Mouse (Mus musculus) embryonic facial prominence, embryonic 15.5 days (tissue): Measurements from ENCODE around the gene Cdca7l. TPM values are rescaled to one million over a fixed set of nuclear protein-coding genes. Genes with fewer than 3 reads are reported as not detected.

Experiments used
- ATAC-seq: fragments of 200-750 bp; cut with Nextera tagmentation; 2 replicates; pipeline ENCODE4 v1.8.0; 2017; ENCODE audit warnings: low read depth, moderate TSS enrichment; ENCODE audit not compliant: insufficient number of reproducible peaks, low FRiP score, low TSS enrichment
- H3K27ac ChIP-seq: fragments of 300-500 bp; sonication (generic); replicated peaks from 2 replicates; pipeline ENCODE4 v1.5.1; 2015; ENCODE audit warnings: mild to moderate bottlenecking, inconsistent platforms
- H3K27me3 ChIP-seq: fragments of 300-500 bp; sonication (generic); 2 replicates; pipeline ENCODE4 v1.6.1; 2015; ENCODE audit warnings: inconsistent platforms
- H3K36me3 ChIP-seq: fragments of 300-500 bp; sonication (generic); 2 replicates; pipeline ENCODE4 v1.6.1; 2015; ENCODE audit warnings: mild to moderate bottlenecking, inconsistent platforms
- H3K4me1 ChIP-seq: fragments of 300-500 bp; sonication (generic); 2 replicates; pipeline ENCODE4 v1.6.1; 2015; ENCODE audit warnings: inconsistent platforms
- H3K4me2 ChIP-seq: fragments of 300-500 bp; sonication (generic); replicated peaks from 2 replicates; pipeline ENCODE4 v1.6.1; 2015; ENCODE audit warnings: mild to moderate bottlenecking, inconsistent platforms
- H3K4me3 ChIP-seq: fragments of 300-500 bp; sonication (generic); replicated peaks from 2 replicates; pipeline ENCODE4 v1.5.1; 2015; ENCODE audit warnings: mild to moderate bottlenecking, inconsistent platforms
- H3K9ac ChIP-seq: fragments of 300-500 bp; sonication (generic); 2 replicates; pipeline ENCODE4 v1.6.1; 2015; ENCODE audit warnings: inconsistent platforms
- H3K9me3 ChIP-seq: fragments of 300-500 bp; sonication (generic); replicated peaks from 2 replicates; pipeline ENCODE4 v1.6.1; 2016; ENCODE audit warnings: inconsistent platforms
- WGBS: fragments of 180-500 bp; shearing (Covaris S2); methylation state at CpG from one replicate; pipeline ENCODE4 v1.1.7; 2015; 5-methylcytosine and 5-hydroxymethylcytosine counted together
- polyA plus RNA-seq: library from polyadenylated mRNA; unstranded; fragments of >200 nt; fragmentation: Nextera tagmentation; extraction: Ambion mirVana; gene quantifications from 2 replicates; pipeline ENCODE4 v1.2.1, GENCODE M21; 2015

Gene Cdca7l
- polyA plus RNA-seq, 1 experiment from 2014 or later, result 32.5 TPM

GRCm38 (mm10) chr12:117781360-117781759 lies 22.7 kb upstream of the Cdca7l start:
- no peak for ATAC-seq
- Histone ChIP-seq H3K27ac (no peak overlapping the region), H3K9ac (no peak overlapping the region), H3K27me3 (no peaks in the 10 kb centered on the region), H3K9me3 (no peaks in the 10 kb centered on the region), H3K4me2 (no peak overlapping the region), H3K4me1 (no peaks in the 10 kb centered on the region), H3K36me3 (no peaks in the 10 kb centered on the region), H3K4me3 (no peak overlapping the region)
- WGBS, result 23% methylated on average over 2 of the region's 2 CpGs

DNA sequence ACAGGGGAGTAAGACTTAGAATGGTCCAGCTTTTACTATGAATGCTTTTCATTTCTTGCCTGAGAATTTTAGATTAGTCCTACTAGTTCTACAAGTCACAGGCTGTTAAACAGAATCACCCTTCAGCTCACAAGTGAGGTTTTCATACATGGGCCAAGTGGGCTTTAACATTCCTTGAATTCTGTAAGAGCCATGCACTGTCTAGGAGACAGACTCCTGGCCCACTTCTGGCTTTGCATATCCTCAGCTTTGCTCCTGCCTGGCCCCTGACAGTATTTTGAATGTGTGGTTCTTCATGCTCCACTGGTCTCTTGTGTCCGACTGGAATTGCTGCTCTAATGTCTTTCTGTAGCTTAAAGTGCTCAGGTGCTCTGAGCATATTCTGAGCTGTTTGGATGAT lies 20.7 kb upstream of the Cdca7l start:
- Histone ChIP-seq H3K4me3 (no peak overlapping the region), H3K9ac (no peak overlapping the region), H3K36me3 (no peaks in the 10 kb centered on the region), H3K27ac (no peak overlapping the region), H3K27me3 (no peaks in the 10 kb centered on the region), H3K9me3 (no peaks in the 10 kb centered on the region), H3K4me1 (peaks cover 1% of the 10 kb centered on the region; the same call in 1 of the 2 replicates), H3K4me2 (no peak overlapping the region)
- 63% methylated on average over 1 of the region's 1 CpGs for WGBS
- no peak for ATAC-seq

- Histone ChIP-seq H3K27ac (no peak overlapping the region), H3K9ac (no peak overlapping the region), H3K4me2 (no peak overlapping the region), H3K27me3 (no peaks in the 10 kb centered on the region), H3K36me3 (no peaks in the 10 kb centered on the region), H3K4me3 (no peak overlapping the region), H3K4me1 (peaks cover 8% of the 10 kb centered on the region), H3K9me3 (no peaks in the 10 kb centered on the region)
- ATAC-seq, result no peak
- whole genome bisulfite sequencing, result 41% methylated on average over 6 of the region's 6 CpGs
These were observed 17.5 kb upstream of the Cdca7l start for GRCm38 (mm10) chr12:117786621-117787020.

DNA sequence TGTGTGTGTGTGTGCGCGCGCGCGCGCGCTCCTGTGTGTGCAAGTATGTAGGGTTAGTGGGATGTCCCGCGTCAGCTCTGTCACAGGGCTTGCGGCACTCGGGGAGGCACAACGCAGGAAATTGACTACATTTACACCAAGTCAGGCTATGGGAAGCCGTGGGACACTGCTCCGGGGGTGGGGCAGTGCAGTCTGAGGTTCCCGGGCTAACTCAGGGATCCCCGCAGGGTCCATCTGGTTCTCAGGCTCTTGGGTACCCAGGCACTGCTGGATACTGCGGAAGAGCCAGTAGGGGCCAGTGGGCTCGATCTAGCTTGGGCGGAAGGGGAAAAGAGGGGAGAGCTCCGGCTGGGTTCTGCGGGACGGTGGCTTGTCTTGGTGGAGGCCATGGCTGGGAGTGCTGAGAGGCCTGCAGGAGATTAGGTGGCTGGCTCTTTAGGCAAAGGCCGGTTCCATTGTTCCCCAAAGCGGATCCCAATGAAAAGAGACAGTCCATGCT lies 15.5 kb upstream of the Cdca7l start:
- Histone ChIP-seq H3K36me3 (no peaks in the 10 kb centered on the region), H3K4me3 (peak overlapping the region; percentile 30; the same call in 1 of the 2 replicates), H3K4me1 (peaks cover 8% of the 10 kb centered on the region), H3K9ac (no peak overlapping the region), H3K27me3 (no peaks in the 10 kb centered on the region), H3K4me2 (peak overlapping the region; percentile 52), H3K27ac (no peak overlapping the region), H3K9me3 (no peaks in the 10 kb centered on the region)
- ATAC-seq, result no peak
- WGBS, result 10% methylated on average over 24 of the region's 24 CpGs

- H3K4me2 ChIP-seq, result peak overlapping the region; percentile 52
- H3K4me1 ChIP-seq, result peaks cover 8% of the 10 kb centered on the region
- WGBS, result 19% methylated on average over 7 of the region's 7 CpGs
- H3K4me3 ChIP-seq, result no peak overlapping the region
- H3K27ac ChIP-seq, result no peak overlapping the region
- no peak for ATAC-seq
- no peak overlapping the region for H3K9ac ChIP-seq
- H3K27me3 ChIP-seq, result no peaks in the 10 kb centered on the region
- H3K36me3 ChIP-seq, result no peaks in the 10 kb centered on the region
- no peaks in the 10 kb centered on the region for H3K9me3 ChIP-seq
These were observed 15.1 kb upstream of the Cdca7l start for GRCm38 (mm10) chr12:117789017-117789416.

DNA sequence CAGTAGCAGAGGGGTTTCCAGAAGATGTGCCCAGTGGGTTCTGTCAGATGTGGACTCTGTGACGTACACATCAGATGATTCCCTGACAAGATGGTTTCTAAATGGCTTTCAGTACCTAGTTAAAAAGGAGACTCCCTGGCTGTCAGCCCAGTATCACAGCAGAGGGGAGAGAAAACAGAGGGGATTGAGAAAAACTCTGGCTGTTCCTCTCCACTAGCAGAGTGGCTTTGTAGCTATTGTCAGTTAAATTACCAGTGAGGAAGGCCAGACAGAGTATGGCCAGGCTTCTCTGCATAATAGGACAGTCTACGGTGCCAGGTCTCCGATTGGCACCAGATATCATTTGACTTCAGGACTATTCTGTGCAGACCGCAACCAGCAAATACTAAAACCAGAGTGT lies 8.8 kb upstream of the Cdca7l start:
- no peak overlapping the region for H3K27ac ChIP-seq

GRCm38 (mm10) chr12:117805576-117805975 lies 1.5 kb downstream of the Cdca7l start:
- ATAC-seq, result no peak
- Histone ChIP-seq H3K27me3 (peaks cover 17% of the 10 kb centered on the region), H3K27ac (no peak overlapping the region), H3K9ac (no peak overlapping the region), H3K4me1 (peaks cover 7% of the 10 kb centered on the region; the same call in 1 of the 2 replicates), H3K4me3 (no peak overlapping the region), H3K9me3 (no peaks in the 10 kb centered on the region), H3K36me3 (no peaks in the 10 kb centered on the region), H3K4me2 (no peak overlapping the region)
- WGBS, result 67% methylated on average over 4 of the region's 4 CpGs

More for the DNA sequence above, 8.8 kb upstream of the Cdca7l start:
- WGBS, result 71% methylated on average over 4 of the region's 4 CpGs
- Histone ChIP-seq H3K36me3 (no peaks in the 10 kb centered on the region), H3K27me3 (no peaks in the 10 kb centered on the region), H3K9ac (no peak overlapping the region), H3K4me1 (no peaks in the 10 kb centered on the region), H3K4me2 (no peak overlapping the region), H3K4me3 (no peak overlapping the region), H3K9me3 (no peaks in the 10 kb centered on the region)
- no peak for ATAC-seq

- no peak overlapping the region for H3K4me2 ChIP-seq
- H3K27me3 ChIP-seq, result peaks cover 17% of the 10 kb centered on the region
- no peak for ATAC-seq
- H3K27ac ChIP-seq, result no peak overlapping the region
- H3K4me3 ChIP-seq, result no peak overlapping the region
- WGBS, result 57% methylated on average over 12 of the region's 12 CpGs
- no peak overlapping the region for H3K9ac ChIP-seq
- no peaks in the 10 kb centered on the region for H3K9me3 ChIP-seq
- peaks cover 7% of the 10 kb centered on the region; the same call in 1 of the 2 replicates for H3K4me1 ChIP-seq
- H3K36me3 ChIP-seq, result no peaks in the 10 kb centered on the region
These were observed 1.9 kb downstream of the Cdca7l start for GRCm38 (mm10) chr12:117806007-117806451.

DNA sequence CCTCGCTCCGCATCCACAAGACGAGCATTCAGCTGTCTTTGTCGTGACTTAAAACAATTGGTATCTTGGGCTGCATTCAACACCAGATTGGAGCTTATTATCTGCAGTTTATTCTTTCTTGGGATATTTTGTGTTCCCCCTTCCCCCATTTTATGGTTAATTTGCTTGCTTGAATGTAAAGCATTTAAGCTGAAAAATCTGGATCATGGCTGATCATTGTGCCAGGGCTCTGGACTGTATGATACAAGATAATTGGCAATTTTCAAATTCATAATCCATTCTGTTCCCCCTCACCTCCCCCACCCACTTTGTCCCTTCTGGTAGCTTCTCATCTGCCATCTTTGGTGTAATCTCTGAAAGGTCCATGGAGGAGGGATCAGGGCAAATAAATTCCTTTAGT lies 2.4 kb downstream of the Cdca7l start:
- peaks cover 7% of the 10 kb centered on the region; the same call in 1 of the 2 replicates for H3K4me1 ChIP-seq
- H3K27ac ChIP-seq, result no peak overlapping the region
- H3K27me3 ChIP-seq, result peaks cover 17% of the 10 kb centered on the region
- H3K36me3 ChIP-seq, result no peaks in the 10 kb centered on the region
- H3K9ac ChIP-seq, result no peak overlapping the region
- H3K4me3 ChIP-seq, result no peak overlapping the region
- H3K4me2 ChIP-seq, result no peak overlapping the region
- ATAC-seq, result no peak
- H3K9me3 ChIP-seq, result no peaks in the 10 kb centered on the region
- WGBS, result 61% methylated on average over 4 of the region's 4 CpGs

- Histone ChIP-seq H3K27me3 (peaks cover 17% of the 10 kb centered on the region), H3K36me3 (no peaks in the 10 kb centered on the region), H3K4me3 (no peak overlapping the region), H3K9me3 (no peaks in the 10 kb centered on the region), H3K27ac (no peak overlapping the region), H3K9ac (no peak overlapping the region), H3K4me2 (no peak overlapping the region), H3K4me1 (peaks cover 7% of the 10 kb centered on the region; the same call in 1 of the 2 replicates)
- 37% methylated on average over 10 of the region's 12 CpGs for WGBS
- ATAC-seq, result no peak
These were observed 3.5 kb downstream of the Cdca7l start for GRCm38 (mm10) chr12:117807637-117808036.

DNA sequence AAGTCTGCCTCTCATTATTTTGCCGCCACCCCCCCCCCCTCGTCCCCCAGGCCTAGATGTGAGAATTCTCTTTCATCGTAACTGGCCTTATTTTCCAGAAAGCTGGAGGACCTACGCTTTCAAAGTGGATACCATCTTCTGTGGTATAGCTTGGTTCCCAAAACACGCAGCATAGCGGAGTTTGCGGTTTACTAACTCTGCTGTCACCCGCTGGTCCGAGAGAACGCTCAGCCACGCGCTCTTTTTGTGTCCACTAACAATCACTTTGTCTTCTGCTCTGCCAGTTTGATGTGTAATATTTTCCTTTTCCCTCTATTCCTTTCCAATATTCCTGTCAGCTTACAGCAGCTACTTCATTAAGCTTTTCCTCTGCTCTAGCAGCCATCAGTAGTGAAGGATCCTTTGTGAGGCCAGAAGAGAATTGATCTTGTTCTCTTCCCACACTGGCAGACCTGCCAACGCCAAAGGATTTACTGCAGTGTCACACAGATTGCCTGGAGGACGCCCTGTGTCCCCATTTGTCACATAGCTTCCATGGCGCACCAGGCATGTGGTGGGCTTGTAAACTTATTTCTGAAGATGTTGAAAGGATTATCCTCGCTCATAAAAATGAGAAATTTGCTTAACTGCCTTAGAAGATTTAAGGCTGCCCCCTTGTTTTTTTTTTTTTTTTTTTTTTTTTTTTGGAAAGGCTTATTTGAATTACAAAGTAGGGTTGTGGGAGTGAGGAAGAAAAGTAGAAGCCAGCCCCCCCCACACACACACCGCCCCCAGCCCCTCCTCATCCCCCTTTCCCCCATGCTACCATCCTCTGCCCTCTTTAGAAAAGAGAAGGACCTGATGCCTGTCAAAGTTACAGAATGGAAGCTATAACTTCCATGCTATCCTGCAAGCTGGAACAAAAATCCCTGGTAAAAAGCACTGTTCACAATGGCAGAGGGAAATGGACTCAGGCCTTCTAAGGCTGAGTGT lies 4.6 kb downstream of the Cdca7l start:
- H3K27ac ChIP-seq, result no peak overlapping the region
- no peak overlapping the region for H3K4me3 ChIP-seq
- ATAC-seq, result no peak
- H3K4me2 ChIP-seq, result peak overlapping the region; percentile 25; the same call in 1 of the 2 replicates
- no peak overlapping the region for H3K9ac ChIP-seq
- peaks cover 17% of the 10 kb centered on the region for H3K27me3 ChIP-seq
- WGBS, result 39% methylated on average over 17 of the region's 17 CpGs
- H3K36me3 ChIP-seq, result no peaks in the 10 kb centered on the region
- H3K4me1 ChIP-seq, result peaks cover 7% of the 10 kb centered on the region; the same call in 1 of the 2 replicates
- H3K9me3 ChIP-seq, result no peaks in the 10 kb centered on the region
